Mouse (Mus musculus): ENCODE data around the gene Blm. TPM values are rescaled to one million over a fixed set of nuclear protein-coding genes. Genes with fewer than 3 reads are reported as not detected.

The Blm gene
- polyA plus RNA-seq, 1 experiment: 0.75 TPM

GRCm38 (mm10) chr7:80487239-80487638, 47.7 kb downstream of the Blm start:
- no peak for DNase-seq
- Histone ChIP-seq H3K4me1 (ENCODE audit: control insufficient read depth, insufficient read depth, low read length) (no peaks in the 10 kb centered on the region), H3K4me3 (replicated peaks; ENCODE audit: extremely low read depth, low read depth, low read length) (no peak overlapping the region)
- TF ChIP-seq POLR2A (IDR thresholded peaks at IDR 0.05; ENCODE audit: borderline replicate concordance, extremely low read depth, low read depth, low read length) (no peak), CTCF (IDR thresholded peaks at IDR 0.05; ENCODE audit: insufficient read depth, low read length) (no peak)
- WGBS: 76% methylated on average over 4 of the region's 4 CpGs

DNA sequence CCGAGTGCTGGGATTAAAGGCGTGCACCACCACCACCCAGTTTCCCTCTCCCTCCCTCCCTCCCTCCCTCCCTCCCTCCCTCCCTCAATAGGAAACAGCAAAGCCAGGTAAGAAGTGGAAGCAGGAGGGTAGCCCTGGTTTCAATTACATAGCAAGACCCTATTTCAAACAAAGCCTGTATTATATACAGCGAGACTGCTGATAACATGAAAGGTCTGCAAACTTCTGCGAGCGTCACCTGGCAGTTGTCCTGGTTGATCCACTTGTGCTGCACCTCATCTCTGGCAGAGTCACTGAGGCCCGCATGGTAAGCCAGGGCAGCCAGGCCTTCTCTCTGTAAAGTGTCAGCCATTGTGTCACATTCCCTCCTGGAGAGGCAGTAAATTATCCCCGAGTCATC, 54.8 kb downstream of the Blm start:
- TF ChIP-seq POLR2A (IDR thresholded peaks at IDR 0.05; ENCODE audit: borderline replicate concordance, extremely low read depth, low read depth, low read length): no peak
- no peak for TF ChIP-seq CTCF (IDR thresholded peaks at IDR 0.05; ENCODE audit: insufficient read depth, low read length)
- Histone ChIP-seq H3K4me3 (replicated peaks; ENCODE audit: extremely low read depth, low read depth, low read length) (no peak overlapping the region), H3K4me1 (ENCODE audit: control insufficient read depth, insufficient read depth, low read length) (no peaks in the 10 kb centered on the region)
- WGBS: 75% methylated on average over 7 of the region's 7 CpGs
- no peak for DNase-seq

DNA sequence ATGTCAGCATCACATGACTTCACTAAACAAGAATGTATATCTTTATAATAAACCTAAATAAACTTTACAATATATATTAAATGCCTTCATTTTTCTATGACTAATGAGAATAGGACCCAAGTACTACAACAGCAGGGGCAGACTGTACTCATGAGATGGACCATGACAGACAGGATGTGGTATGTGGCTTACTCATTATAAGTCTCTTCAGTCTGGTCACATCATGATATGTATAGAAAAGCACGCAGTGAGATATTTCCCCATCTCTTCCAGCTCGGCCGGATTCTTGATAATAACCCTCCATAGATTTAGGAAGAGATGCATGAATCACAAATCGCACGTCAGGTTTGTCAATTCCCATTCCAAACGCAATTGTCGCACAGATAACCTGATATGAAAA, 61.1 kb downstream of the Blm start:
- DNase-seq: no peak
- 93% methylated on average over 7 of the region's 7 CpGs for WGBS
- Histone ChIP-seq H3K4me3 (replicated peaks; ENCODE audit: extremely low read depth, low read depth, low read length) (no peak overlapping the region), H3K4me1 (ENCODE audit: control insufficient read depth, insufficient read depth, low read length) (no peaks in the 10 kb centered on the region)
- TF ChIP-seq CTCF (IDR thresholded peaks at IDR 0.05; ENCODE audit: insufficient read depth, low read length): no peak
- no peak for TF ChIP-seq POLR2A (IDR thresholded peaks at IDR 0.05; ENCODE audit: borderline replicate concordance, extremely low read depth, low read depth, low read length)

DNA sequence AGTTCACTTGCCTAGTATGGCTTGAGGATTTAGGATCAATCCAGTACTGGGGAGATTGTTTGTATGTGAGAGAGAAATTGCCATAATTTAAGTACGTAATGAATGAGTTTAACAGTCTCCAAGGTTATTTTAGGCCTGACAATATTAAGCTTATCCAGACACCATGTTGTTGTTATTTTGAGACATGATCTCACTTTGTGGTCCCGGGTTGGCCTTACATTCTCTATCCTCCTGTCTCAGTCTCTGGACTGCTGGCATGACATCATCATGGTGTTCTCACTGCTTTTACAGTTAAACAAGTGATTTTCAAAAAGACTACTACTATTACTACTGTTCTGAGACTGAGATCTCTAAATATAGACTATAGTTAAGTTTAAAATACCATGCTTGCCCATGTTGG, 66.1 kb downstream of the Blm start:
- no peak for DNase-seq
- TF ChIP-seq CTCF (IDR thresholded peaks at IDR 0.05; ENCODE audit: insufficient read depth, low read length) (no peak), POLR2A (IDR thresholded peaks at IDR 0.05; ENCODE audit: borderline replicate concordance, extremely low read depth, low read depth, low read length) (no peak)
- Histone ChIP-seq H3K4me1 (ENCODE audit: control insufficient read depth, insufficient read depth, low read length) (no peaks in the 10 kb centered on the region), H3K4me3 (replicated peaks; ENCODE audit: extremely low read depth, low read depth, low read length) (no peak overlapping the region)
- WGBS: 79% methylated on average over 2 of the region's 2 CpGs

DNA sequence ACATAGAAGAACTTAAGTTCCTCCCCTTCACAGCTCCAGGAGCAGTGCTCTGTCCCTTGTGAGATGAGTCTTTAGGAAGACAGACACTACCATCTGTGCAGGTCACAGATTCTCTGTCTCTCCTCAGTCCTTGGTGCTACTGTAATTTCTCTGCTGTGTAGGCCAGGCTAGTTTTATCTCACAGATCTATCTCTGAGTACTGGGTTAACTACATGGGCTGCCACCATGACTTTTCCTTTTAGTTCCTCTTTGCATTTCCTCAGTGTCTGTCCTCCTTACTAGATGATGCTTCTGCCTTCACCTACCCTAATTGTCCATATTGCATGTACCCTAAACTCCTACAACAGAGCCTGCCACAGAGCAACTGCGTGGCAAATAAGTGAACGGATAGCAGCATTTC, 67.6 kb downstream of the Blm start:
- TF ChIP-seq POLR2A (IDR thresholded peaks at IDR 0.05; ENCODE audit: borderline replicate concordance, extremely low read depth, low read depth, low read length) (no peak), CTCF (IDR thresholded peaks at IDR 0.05; ENCODE audit: insufficient read depth, low read length) (no peak)
- Histone ChIP-seq H3K4me1 (ENCODE audit: control insufficient read depth, insufficient read depth, low read length) (no peaks in the 10 kb centered on the region), H3K4me3 (replicated peaks; ENCODE audit: extremely low read depth, low read depth, low read length) (no peak overlapping the region)
- no peak for DNase-seq
- 97% methylated on average over 2 of the region's 2 CpGs for WGBS

- DNase-seq: no peak
- no peak for TF ChIP-seq POLR2A (IDR thresholded peaks at IDR 0.05; ENCODE audit: borderline replicate concordance, extremely low read depth, low read depth, low read length)
- TF ChIP-seq CTCF (IDR thresholded peaks at IDR 0.05; ENCODE audit: insufficient read depth, low read length): no peak
- Histone ChIP-seq H3K4me3 (replicated peaks; ENCODE audit: extremely low read depth, low read depth, low read length) (no peak overlapping the region), H3K4me1 (ENCODE audit: control insufficient read depth, insufficient read depth, low read length) (no peaks in the 10 kb centered on the region)
- 77% methylated on average over 5 of the region's 5 CpGs for WGBS
These were observed 70.1 kb downstream of the Blm start for GRCm38 (mm10) chr7:80464831-80465230.

- TF ChIP-seq POLR2A (IDR thresholded peaks at IDR 0.05; ENCODE audit: borderline replicate concordance, extremely low read depth, low read depth, low read length): no peak
- no peak for TF ChIP-seq CTCF (IDR thresholded peaks at IDR 0.05; ENCODE audit: insufficient read depth, low read length)
- H3K4me1 ChIP-seq (ENCODE audit: control insufficient read depth, insufficient read depth, low read length): peaks cover 5% of the 10 kb centered on the region; the same call in 1 of the 2 replicates
- H3K4me3 ChIP-seq (replicated peaks; ENCODE audit: extremely low read depth, low read depth, low read length): no peak overlapping the region
- DNase-seq: no peak
- WGBS: 87% methylated on average over 7 of the region's 7 CpGs
These were observed 73.0 kb downstream of the Blm start for GRCm38 (mm10) chr7:80461891-80462290.

DNA sequence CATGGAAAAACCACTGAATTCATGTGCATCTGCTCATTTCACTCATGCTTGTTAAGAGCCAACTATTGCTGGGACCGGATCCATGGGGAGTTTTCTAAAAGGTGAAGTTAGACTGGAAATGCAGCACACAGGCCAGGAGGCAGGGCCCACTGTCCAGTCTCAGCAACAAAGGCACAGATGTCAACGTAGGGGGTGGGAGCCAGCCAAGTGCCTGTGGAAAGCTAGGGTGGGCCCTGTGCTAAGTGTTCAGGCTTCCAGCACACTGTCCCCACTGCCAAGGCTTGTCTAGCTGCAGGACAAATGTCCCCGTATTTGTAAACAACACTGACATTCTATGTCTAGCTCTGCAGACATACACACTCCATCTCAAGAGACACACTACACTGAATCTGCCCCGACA, 74.0 kb downstream of the Blm start:
- DNase-seq: no peak
- 78% methylated on average over 4 of the region's 4 CpGs for WGBS
- Histone ChIP-seq H3K4me3 (replicated peaks; ENCODE audit: extremely low read depth, low read depth, low read length) (no peak overlapping the region), H3K4me1 (ENCODE audit: control insufficient read depth, insufficient read depth, low read length) (peaks cover 5% of the 10 kb centered on the region; the same call in 1 of the 2 replicates)
- TF ChIP-seq CTCF (IDR thresholded peaks at IDR 0.05; ENCODE audit: insufficient read depth, low read length) (no peak), POLR2A (IDR thresholded peaks at IDR 0.05; ENCODE audit: borderline replicate concordance, extremely low read depth, low read depth, low read length) (no peak)

DNA sequence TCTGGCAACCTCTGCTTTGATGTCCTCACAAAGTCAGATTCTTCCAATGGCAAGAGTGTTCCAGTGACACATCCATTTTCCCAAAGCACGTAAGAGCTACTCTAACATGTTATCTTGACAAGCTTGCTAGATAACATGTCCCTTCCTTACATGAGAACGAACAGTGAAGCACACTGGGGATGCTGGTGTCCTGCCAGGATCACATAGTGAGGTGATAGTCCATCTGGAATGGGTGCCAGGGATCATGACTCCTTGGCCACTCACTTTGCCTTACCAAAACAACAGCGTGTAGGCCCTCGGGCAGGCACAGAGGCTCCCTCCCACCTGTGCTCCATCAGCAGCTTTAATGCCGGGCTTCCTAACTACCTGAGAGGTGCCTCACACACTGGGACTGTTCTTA, 74.7 kb downstream of the Blm start:
- peaks cover 5% of the 10 kb centered on the region; the same call in 1 of the 2 replicates for H3K4me1 ChIP-seq (ENCODE audit: control insufficient read depth, insufficient read depth, low read length)
- 83% methylated on average over 5 of the region's 5 CpGs for WGBS
- H3K4me3 ChIP-seq (replicated peaks; ENCODE audit: extremely low read depth, low read depth, low read length): no peak overlapping the region
- DNase-seq: no peak
- TF ChIP-seq POLR2A (IDR thresholded peaks at IDR 0.05; ENCODE audit: borderline replicate concordance, extremely low read depth, low read depth, low read length) (no peak), CTCF (IDR thresholded peaks at IDR 0.05; ENCODE audit: insufficient read depth, low read length) (no peak)

DNA sequence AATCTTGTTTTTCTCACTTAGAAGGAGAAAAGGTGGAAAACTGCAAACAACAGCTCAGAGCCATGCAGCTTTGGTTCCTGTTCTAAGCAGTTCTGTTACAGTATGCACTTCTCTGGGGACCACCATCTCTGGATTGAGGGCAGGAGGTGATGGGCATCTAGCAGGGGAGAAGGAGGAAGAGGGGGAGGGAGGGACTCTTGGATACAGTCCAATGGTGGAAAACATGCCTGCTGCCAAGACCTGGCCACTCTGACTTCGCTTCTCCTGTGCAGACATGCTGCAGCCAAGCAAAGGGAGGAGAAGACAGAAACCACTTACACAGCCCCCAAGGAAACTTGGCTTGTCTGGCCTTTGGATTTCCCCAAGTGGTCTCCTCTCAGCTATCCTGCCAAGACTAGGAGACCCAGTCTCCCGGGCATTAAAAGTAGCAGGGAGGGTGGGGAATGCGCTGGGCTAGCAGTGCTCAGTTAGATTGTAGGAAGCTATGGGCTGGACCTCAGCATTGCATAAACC, 77.0 kb downstream of the Blm start:
- 48% methylated on average over 3 of the region's 3 CpGs for WGBS
- TF ChIP-seq POLR2A (IDR thresholded peaks at IDR 0.05; ENCODE audit: borderline replicate concordance, extremely low read depth, low read depth, low read length): no peak
- TF ChIP-seq CTCF (IDR thresholded peaks at IDR 0.05; ENCODE audit: insufficient read depth, low read length): no peak
- Histone ChIP-seq H3K4me3 (replicated peaks; ENCODE audit: extremely low read depth, low read depth, low read length) (no peak overlapping the region), H3K4me1 (ENCODE audit: control insufficient read depth, insufficient read depth, low read length) (peaks cover 5% of the 10 kb centered on the region; the same call in 1 of the 2 replicates)
- no peak for DNase-seq

Data from lung, adult 2 months (tissue).